Mouse (Mus musculus): ENCODE measurements at regions not wholly inside any gene's neighbourhood (a gene's known extent, or its start where the extent isn't known, plus 50 kb on each side); places are given as distances from the start of the nearest gene placed in this dataset.

- TF ChIP-seq POLR2A (IDR thresholded peaks at IDR 0.05; ENCODE audit: control insufficient read depth in 1 of 2, insufficient read depth in 1 of 2, low read depth in 1 of 2, low read length in 2 of 2, poor library complexity in 1 of 2), result no peak
- no peak for TF ChIP-seq CTCF (IDR thresholded peaks at IDR 0.05 in 2 of 3, conservative IDR thresholded peaks at IDR 0.05 in 1 of 3; ENCODE audit: control insufficient read depth in 1 of 3, insufficient read depth in 1 of 3, low read depth in 2 of 3, low read length in 3 of 3, poor library complexity in 1 of 3, severe bottlenecking in 1 of 3)
- TF ChIP-seq CHD2 (IDR thresholded peaks at IDR 0.05; ENCODE audit: low read length), result no peak
- no peak for TF ChIP-seq EP300 (IDR thresholded peaks at IDR 0.05; ENCODE audit: low read depth in 1 of 2, low read length in 2 of 2)
Observed at GRCm38 (mm10) chr10:109573200-109573599, 562.4 kb upstream of the Syt1 start.

All from MEL (cell line).